Mouse (Mus musculus) neural tube, embryonic 11.5 days (tissue): ENCODE data around the gene Atox1. TPM values are rescaled to one million over a fixed set of nuclear protein-coding genes. Genes with fewer than 3 reads are reported as not detected.

Experiments
- ATAC-seq: fragments of 200-750 bp; cut with Nextera tagmentation; 2 replicates; pipeline ENCODE4 v1.8.0; 2017; ENCODE audit warnings: moderate number of reproducible peaks, mild to moderate bottlenecking, moderate TSS enrichment, moderate library complexity; ENCODE audit not compliant: insufficient read depth, low FRiP score, low TSS enrichment
- DNase-seq: peaks from one replicate; pipeline ENCODE4 v3.0.0-alpha.2; 2015; ENCODE audit warnings: low spot score
- H3K27ac ChIP-seq: fragments of 300-500 bp; sonication (generic); 2 replicates; pipeline ENCODE4 v1.5.1; 2014; ENCODE audit warnings: low read depth, mild to moderate bottlenecking, low read length
- H3K27me3 ChIP-seq: fragments of 300-500 bp; sonication (generic); 2 replicates; pipeline ENCODE4 v1.6.1; 2014; ENCODE audit warnings: mild to moderate bottlenecking, low read length, mixed read lengths; ENCODE audit not compliant: control insufficient read depth, insufficient read depth
- H3K36me3 ChIP-seq: fragments of 300-500 bp; sonication (generic); 2 replicates; pipeline ENCODE4 v1.6.1; 2014; ENCODE audit warnings: mild to moderate bottlenecking, low read length, moderate library complexity, mixed read lengths; ENCODE audit not compliant: control insufficient read depth, insufficient read depth
- H3K4me1 ChIP-seq: fragments of 300-500 bp; sonication (generic); 2 replicates; pipeline ENCODE4 v1.6.1; 2014; ENCODE audit warnings: low read length, mixed read lengths; ENCODE audit not compliant: control insufficient read depth, insufficient read depth
- H3K4me2 ChIP-seq: fragments of 300-500 bp; sonication (generic); 2 replicates; pipeline ENCODE4 v1.6.1; 2014; ENCODE audit warnings: low read depth, mild to moderate bottlenecking, moderate library complexity
- H3K4me3 ChIP-seq: fragments of 300-500 bp; sonication (generic); 2 replicates; pipeline ENCODE4 v1.5.1; 2014; ENCODE audit warnings: low read depth, low read length
- H3K9ac ChIP-seq: fragments of 300-500 bp; sonication (generic); 2 replicates; pipeline ENCODE4 v1.6.1; 2014; ENCODE audit warnings: mild to moderate bottlenecking, low read length
- H3K9me3 ChIP-seq: fragments of 300-500 bp; sonication (generic); 2 replicates; pipeline ENCODE4 v1.6.1; 2016; ENCODE audit warnings: low read length; ENCODE audit not compliant: control insufficient read depth
- WGBS: fragments of 180-500 bp; shearing (Covaris S2); extraction: QIAGEN DNeasy Blood & Tissue Kit; methylation state at CpG from one replicate; pipeline ENCODE4 v1.1.7; 2014; 5-methylcytosine and 5-hydroxymethylcytosine counted together
- polyA plus RNA-seq: library from polyadenylated mRNA; unstranded; fragments of >200 nt; fragmentation: Nextera tagmentation; extraction: Ambion mirVana; gene quantifications from 2 replicates; pipeline ENCODE4 v1.2.1, GENCODE M21; 2014

Atox1 gene
- polyA plus RNA-seq, 1 experiment from 2014 or later, result 244 TPM

DNA sequence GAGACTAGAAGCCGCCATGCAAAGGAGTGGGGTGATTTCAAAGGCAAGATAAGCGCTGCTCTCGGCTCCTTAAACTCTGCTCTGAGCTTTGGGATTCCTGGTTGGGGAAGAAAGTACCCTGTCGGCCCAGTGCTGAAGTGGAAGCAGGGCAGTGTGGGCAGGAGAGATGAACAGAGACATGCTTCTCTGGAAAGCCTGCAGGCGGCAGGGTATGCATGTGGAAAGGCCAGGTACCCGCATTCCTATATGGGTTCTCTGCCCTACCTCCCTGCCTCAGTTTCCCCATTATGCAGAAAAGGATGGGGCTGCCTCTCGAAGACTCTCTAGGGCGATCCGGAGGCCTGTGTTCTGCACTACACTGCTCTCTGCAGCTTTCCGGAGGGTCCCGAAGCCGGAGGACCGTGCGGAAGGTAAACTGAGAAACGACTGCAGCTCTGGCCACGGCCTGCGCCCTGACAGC, 450 bp downstream of the Atox1 start:
- Histone ChIP-seq H3K9me3 (no peaks in the 10 kb centered on the region), H3K4me1 (peaks cover 4% of the 10 kb centered on the region; the same call in 1 of the 2 replicates), H3K9ac (peak overlapping the region; percentile 64), H3K27me3 (no peaks in the 10 kb centered on the region), H3K27ac (no peak overlapping the region), H3K4me2 (peak overlapping the region; percentile 87), H3K36me3 (no peaks in the 10 kb centered on the region), H3K4me3 (peak overlapping the region; percentile 66)
- WGBS, result under 1% methylated on average over 17 of the region's 17 CpGs
- DNase-seq (no peak), ATAC-seq (peak; percentile 58)

DNA sequence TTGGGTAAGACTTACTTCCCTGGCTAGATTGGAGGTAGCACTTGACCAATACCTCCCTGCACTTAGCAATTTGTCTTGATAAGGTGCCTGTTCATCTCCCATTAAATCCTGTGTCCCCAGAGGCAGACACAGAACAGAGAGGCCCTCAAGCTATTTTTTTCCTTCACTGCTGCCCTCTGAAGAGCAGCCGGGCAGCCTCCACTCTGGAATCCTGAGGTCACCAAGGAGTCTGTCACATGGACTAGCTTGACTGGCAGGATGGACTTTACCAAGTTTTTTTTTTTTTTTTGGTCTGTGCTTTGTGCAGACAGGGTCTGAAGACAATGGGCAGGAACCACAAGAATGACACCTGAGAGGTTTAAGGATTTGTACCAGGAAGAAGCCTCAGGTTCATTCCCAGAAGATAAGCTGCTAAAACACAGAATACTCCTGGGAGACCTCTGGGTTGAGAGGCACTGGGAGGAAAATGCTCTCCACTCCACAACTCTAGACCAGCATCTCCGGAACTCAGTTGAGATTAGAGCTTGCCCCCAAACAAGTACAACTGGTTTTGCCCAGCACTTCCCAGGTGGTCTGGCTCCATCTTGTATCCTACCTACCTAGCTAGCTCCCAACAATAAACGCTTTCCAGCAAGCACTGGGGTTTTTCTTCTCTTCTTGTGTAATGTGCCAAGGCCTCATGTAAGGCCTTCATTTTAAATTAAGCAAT, 1.0 kb downstream of the Atox1 start:
- H3K9ac ChIP-seq, result peak overlapping the region; percentile 64
- peak overlapping the region; percentile 66 for H3K4me3 ChIP-seq
- 38% methylated on average over 3 of the region's 3 CpGs for WGBS
- H3K36me3 ChIP-seq, result no peaks in the 10 kb centered on the region
- DNase-seq, result no peak
- H3K4me2 ChIP-seq, result peak overlapping the region; percentile 87
- no peaks in the 10 kb centered on the region for H3K9me3 ChIP-seq
- peaks cover 4% of the 10 kb centered on the region; the same call in 1 of the 2 replicates for H3K4me1 ChIP-seq
- ATAC-seq, result no peak
- no peak overlapping the region for H3K27ac ChIP-seq
- no peaks in the 10 kb centered on the region for H3K27me3 ChIP-seq

DNA sequence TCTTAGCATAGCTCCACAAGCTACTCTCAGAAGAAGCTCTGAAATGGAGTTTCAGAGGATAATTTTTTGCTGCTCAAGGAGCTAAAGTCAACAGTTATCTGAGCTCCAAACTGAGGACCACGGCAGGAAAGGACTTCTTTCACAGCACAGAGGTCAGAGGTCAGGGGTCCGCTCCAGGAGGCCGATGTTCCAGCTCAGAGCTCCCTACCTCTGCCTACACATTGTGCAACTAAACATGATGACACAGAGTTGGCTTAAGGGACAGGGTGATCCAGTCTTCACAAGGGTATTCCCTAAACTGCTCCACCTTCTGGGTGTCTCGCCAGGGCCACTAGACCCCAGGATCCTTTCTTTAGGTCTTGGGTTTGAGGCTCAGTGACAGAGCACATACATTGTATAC, 2.5 kb downstream of the Atox1 start:
- 48% methylated on average over 4 of the region's 4 CpGs for WGBS
- Histone ChIP-seq H3K27ac (no peak overlapping the region), H3K27me3 (no peaks in the 10 kb centered on the region), H3K4me2 (no peak overlapping the region), H3K9me3 (no peaks in the 10 kb centered on the region), H3K4me3 (no peak overlapping the region), H3K9ac (no peak overlapping the region), H3K4me1 (peaks cover 4% of the 10 kb centered on the region; the same call in 1 of the 2 replicates), H3K36me3 (no peaks in the 10 kb centered on the region; the same call in 1 of the 2 replicates)
- DNase-seq (no peak), ATAC-seq (no peak)

DNA sequence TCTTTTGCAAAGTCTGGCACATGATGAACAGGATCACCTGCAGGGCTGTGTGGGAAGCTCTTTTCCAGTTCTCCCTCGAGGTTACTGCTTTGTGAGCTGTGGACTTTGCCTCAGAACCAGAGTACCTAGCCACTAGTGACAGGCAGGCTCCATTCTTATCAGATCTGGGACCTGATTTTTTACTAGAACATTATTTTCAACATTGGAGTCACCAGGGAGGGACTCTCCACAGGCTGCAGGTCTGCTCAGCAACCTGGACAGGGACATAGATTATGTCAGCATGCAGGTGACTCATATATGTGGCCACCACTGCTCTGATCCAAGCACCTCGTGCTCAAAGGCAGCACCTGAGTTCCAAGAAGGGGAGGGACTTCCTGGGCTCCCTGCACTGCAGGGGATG, 5.9 kb downstream of the Atox1 start:
- Histone ChIP-seq H3K36me3 (no peaks in the 10 kb centered on the region; the same call in 1 of the 2 replicates), H3K4me3 (no peak overlapping the region)
- no peak for ATAC-seq

DNA sequence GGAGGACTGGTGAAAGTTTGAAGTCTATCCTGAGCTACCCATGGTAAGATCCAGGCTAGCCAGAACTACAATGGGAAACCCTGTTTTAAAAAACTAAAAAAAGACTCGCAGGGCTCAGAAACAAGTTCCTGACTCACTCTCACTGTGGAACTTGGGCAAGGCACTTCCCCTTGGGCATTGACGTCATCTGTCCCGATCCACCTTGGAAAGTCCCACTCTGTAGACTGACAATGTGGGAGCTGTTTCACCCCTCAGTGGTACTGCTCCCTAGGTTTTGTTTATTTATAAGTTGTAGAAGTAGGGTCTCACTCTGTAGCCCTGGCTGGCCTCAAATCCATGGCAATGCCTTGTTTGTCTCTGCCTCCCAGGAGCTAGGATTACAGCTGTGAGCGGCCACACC, 7.4 kb downstream of the Atox1 start:
- no peaks in the 10 kb centered on the region; the same call in 1 of the 2 replicates for H3K36me3 ChIP-seq
- no peak overlapping the region for H3K9ac ChIP-seq
- ATAC-seq (no peak), DNase-seq (no peak)
- no peaks in the 10 kb centered on the region for H3K4me1 ChIP-seq
- 91% methylated on average over 4 of the region's 4 CpGs for WGBS
- H3K4me3 ChIP-seq, result no peak overlapping the region
- no peak overlapping the region for H3K4me2 ChIP-seq
- no peak overlapping the region for H3K27ac ChIP-seq
- H3K27me3 ChIP-seq, result no peaks in the 10 kb centered on the region
- H3K9me3 ChIP-seq, result no peaks in the 10 kb centered on the region

More for the DNA sequence above, 5.9 kb downstream of the Atox1 start:
- DNase-seq, result no peak
- Histone ChIP-seq H3K27ac (no peak overlapping the region), H3K9ac (no peak overlapping the region), H3K4me1 (peaks cover 4% of the 10 kb centered on the region; the same call in 1 of the 2 replicates), H3K27me3 (no peaks in the 10 kb centered on the region), H3K4me2 (no peak overlapping the region), H3K9me3 (no peaks in the 10 kb centered on the region)
- 72% methylated on average over 2 of the region's 2 CpGs for WGBS

DNA sequence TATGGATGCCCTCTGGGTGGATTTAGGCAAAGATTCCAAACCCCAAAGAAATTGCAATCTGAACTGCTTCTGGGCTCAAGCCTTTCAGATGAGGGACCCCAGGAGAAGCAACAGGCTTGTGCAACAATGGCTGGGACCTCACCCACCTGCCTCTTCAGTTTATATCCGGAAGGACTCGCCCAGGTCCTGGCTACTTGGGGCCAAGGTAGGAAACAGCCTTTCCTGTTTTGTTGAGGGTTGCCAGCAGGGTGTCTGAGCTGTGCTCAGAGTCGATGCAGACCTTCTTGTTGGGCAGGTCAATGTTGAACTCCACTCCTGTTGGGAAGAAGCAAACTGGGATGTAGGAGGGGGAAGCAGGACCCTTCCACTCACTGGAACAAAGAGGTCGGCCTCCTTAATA, 10.7 kb downstream of the Atox1 start:
- Histone ChIP-seq H3K9me3 (no peaks in the 10 kb centered on the region), H3K27me3 (no peaks in the 10 kb centered on the region), H3K9ac (no peak overlapping the region), H3K4me2 (no peak overlapping the region), H3K4me3 (no peak overlapping the region), H3K36me3 (no peaks in the 10 kb centered on the region; the same call in 1 of the 2 replicates), H3K4me1 (no peaks in the 10 kb centered on the region; the same call in 1 of the 2 replicates), H3K27ac (no peak overlapping the region)
- no peak for DNase-seq
- ATAC-seq, result no peak
- WGBS, result 75% methylated on average over 4 of the region's 4 CpGs

DNA sequence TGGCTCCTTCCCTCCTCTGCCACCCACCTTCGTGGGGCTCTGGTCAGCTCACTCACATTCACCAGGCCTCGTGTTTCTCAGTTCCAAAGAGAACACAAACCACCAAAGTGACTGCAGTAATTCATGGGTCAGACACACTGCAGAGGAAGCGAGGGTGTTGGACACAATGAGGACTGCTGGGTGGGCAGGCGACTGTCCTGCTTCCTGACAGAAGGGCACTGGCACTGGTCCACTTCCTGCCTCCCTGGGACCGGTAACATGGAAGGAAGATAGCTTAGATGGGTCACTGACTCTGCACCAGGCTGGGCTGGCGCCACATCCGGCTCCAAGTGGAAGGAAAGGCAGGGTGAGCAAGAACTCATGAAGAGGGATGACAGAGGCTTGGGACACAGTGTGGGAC, 11.5 kb downstream of the Atox1 start:
- Histone ChIP-seq H3K9ac (no peak overlapping the region), H3K36me3 (no peaks in the 10 kb centered on the region; the same call in 1 of the 2 replicates), H3K9me3 (no peaks in the 10 kb centered on the region), H3K4me3 (no peak overlapping the region), H3K4me1 (no peaks in the 10 kb centered on the region; the same call in 1 of the 2 replicates), H3K27ac (0 out of 2 replicates have a peak overlapping the region, but pooled peaks have one; percentile 20), H3K4me2 (no peak overlapping the region), H3K27me3 (no peaks in the 10 kb centered on the region)
- no peak for ATAC-seq
- no peak for DNase-seq
- 74% methylated on average over 7 of the region's 7 CpGs for WGBS

DNA sequence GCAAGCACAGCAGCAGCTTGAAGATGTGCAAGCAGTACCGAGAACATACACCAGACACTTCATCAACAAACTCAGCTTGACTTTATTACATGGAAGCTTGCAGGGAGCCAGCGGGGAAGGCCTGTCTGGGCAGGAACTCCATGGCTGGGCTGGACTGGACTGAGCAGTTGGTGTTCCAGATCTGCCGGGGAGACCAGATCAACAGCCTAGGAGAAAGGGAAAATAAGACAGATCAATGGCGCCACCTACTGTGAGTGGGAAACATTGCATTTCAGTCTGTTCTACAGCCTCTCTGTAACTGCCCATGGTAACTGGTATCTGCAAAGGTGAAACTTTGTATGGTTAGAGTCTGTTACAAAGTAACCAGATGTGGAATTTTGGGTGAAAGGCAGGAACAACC, 14.5 kb downstream of the Atox1 start:
- Histone ChIP-seq H3K36me3 (no peaks in the 10 kb centered on the region), H3K9me3 (no peaks in the 10 kb centered on the region), H3K9ac (no peak overlapping the region), H3K27me3 (no peaks in the 10 kb centered on the region), H3K4me2 (no peak overlapping the region), H3K27ac (no peak overlapping the region), H3K4me1 (no peaks in the 10 kb centered on the region; the same call in 1 of the 2 replicates), H3K4me3 (no peak overlapping the region)
- ATAC-seq, result no peak
- WGBS, result 25% methylated on average over 4 of the region's 4 CpGs
- DNase-seq, result peak; percentile 84

DNA sequence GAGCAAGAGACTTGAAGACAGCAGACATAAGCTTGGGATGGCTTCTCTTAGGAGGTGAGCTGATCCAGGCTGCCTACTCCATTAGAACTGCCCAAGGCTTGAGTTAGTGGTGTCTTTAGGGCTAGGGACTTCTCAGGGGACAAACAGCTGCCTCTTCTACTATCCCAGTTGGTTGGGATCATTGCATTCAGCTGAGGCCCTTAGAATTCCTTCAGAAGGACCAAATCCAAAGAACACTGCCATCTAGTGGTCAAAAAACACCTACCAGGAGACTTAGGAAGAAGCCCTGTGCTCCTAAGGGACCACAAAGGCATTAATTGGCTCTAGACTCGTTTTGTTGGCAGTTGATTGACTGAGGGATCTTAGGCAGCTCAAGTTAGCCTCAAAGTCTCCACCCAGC, 16.3 kb downstream of the Atox1 start:
- 9% methylated on average over 1 of the region's 1 CpGs for WGBS
- no peaks in the 10 kb centered on the region for H3K36me3 ChIP-seq
- H3K9ac ChIP-seq, result no peak overlapping the region
- no peak overlapping the region for H3K27ac ChIP-seq
- no peaks in the 10 kb centered on the region; the same call in 1 of the 2 replicates for H3K4me1 ChIP-seq
- H3K27me3 ChIP-seq, result no peaks in the 10 kb centered on the region
- H3K4me3 ChIP-seq, result no peak overlapping the region
- ATAC-seq (no peak), DNase-seq (peak; percentile 53)
- H3K4me2 ChIP-seq, result no peak overlapping the region
- H3K9me3 ChIP-seq, result no peaks in the 10 kb centered on the region
